Mouse (Mus musculus): ENCODE measurements at regions not wholly inside any gene's neighbourhood (a gene's known extent, or its start where the extent isn't known, plus 50 kb on each side); places are given as distances from the start of the nearest gene placed in this dataset.

DNA sequence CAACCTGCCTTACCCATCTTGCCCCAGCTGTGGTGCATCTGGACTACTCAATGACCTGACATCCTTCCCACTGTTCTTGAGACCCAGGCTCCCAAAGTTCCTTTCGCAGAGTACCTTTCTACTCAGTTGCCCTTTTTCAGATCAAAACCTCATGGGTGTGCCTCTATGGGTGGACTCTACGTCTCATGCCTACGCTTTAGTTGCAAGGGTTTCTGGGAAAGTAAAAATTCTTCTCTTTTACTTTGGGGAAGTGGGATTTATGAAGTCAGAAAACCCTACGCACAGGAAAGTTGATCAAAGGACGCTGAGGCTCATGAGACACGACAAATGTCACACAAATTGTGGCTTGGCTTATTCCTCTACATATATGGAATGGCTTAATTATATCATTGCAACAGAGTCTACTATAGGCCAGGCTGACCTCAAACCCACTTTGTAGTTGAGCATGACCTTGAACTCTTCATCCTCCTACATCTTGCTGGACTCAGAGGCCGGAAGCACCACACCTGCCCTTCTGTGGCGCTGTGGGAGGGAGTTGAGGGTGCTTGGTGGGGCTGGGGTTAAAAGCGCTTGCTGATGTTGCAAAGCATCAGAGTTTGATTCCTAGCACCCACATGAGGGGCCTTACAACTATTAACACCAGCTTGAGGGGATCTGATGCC, 55.1 kb upstream of the Pim1 start:
- no peak for TF ChIP-seq CTCF (IDR thresholded peaks at IDR 0.05; ENCODE audit: low read depth)
- TF ChIP-seq EP300 (IDR thresholded peaks at IDR 0.05; ENCODE audit: low read depth) = no peak

Data from liver, postnatal 0 days (tissue).